Mouse (Mus musculus): ENCODE results near the gene Batf2. TPM values are rescaled to one million over a fixed set of nuclear protein-coding genes. Genes with fewer than 3 reads are reported as not detected.
A peak's percentile ranks its signal among the peaks of the same experiment; 100 is the strongest.
"Not testable (repeated sequence)": the region's sequence is repeated elsewhere in the genome, so short reads cannot be mapped to it uniquely, and the experiment has no call there.

The Batf2 gene
- 2.8 and 2.9 TPM in 2 replicates for polyA plus RNA-seq (2012; rRNA removed)

GRCm38 (mm10) chr19:6140678-6141393, at the start of gene Batf2:
Gene Batf2 (plus strand): TSS chr19:6140983.
- DNase-seq (ENCODE audit: low read depth), result no peak

GRCm38 (mm10) chr19:6094119-6094518, 46.7 kb upstream of the Batf2 start, which contains the start of gene AC131692.1:
Gene AC131692.1 (plus strand): TSS chr19:6094419.
- no peak for DNase-seq (ENCODE audit: low read depth)

GRCm38 (mm10) chr19:6097847-6098246, 42.9 kb upstream of the Batf2 start:
- DNase-seq (ENCODE audit: low read depth), result no peak

- no peak for DNase-seq (ENCODE audit: low read depth)
Measured at GRCm38 (mm10) chr19:6101186-6101585, 39.6 kb upstream of the Batf2 start.

GRCm38 (mm10) chr19:6102169-6102853, 38.5 kb upstream of the Batf2 start:
- DNase-seq (ENCODE audit: low read depth), result no peak

GRCm38 (mm10) chr19:6104476-6104875, 36.3 kb upstream of the Batf2 start:
- no peak for DNase-seq (ENCODE audit: low read depth)

- no peak for DNase-seq (ENCODE audit: low read depth)
Measured at GRCm38 (mm10) chr19:6105586-6105985, 35.2 kb upstream of the Batf2 start, which contains the start of gene Naaladl1. Gene Naaladl1 (plus strand): TSS chr19:6105782.

GRCm38 (mm10) chr19:6113116-6113515, 27.7 kb upstream of the Batf2 start:
- no peak for DNase-seq (ENCODE audit: low read depth)

GRCm38 (mm10) chr19:6116113-6116850, 24.5 kb upstream of the Batf2 start:
- no peak for DNase-seq (ENCODE audit: low read depth)

- no peak for DNase-seq (ENCODE audit: low read depth)
Measured at GRCm38 (mm10) chr19:6117346-6117985, 23.3 kb upstream of the Batf2 start.

GRCm38 (mm10) chr19:6117986-6118676, 22.7 kb upstream of the Batf2 start, which contains the start of gene Sac3d1:
Gene Sac3d1 (minus strand): TSS chr19:6118650.
- DNase-seq (ENCODE audit: low read depth), result peak; percentile 82

GRCm38 (mm10) chr19:6118677-6119185, 22.1 kb upstream of the Batf2 start:
- DNase-seq (ENCODE audit: low read depth), result no peak

GRCm38 (mm10) chr19:6121761-6122160, 19.0 kb upstream of the Batf2 start:
- DNase-seq (ENCODE audit: low read depth), result no peak

GRCm38 (mm10) chr19:6123330-6123729, 17.5 kb upstream of the Batf2 start:
- DNase-seq (ENCODE audit: low read depth), result no peak

GRCm38 (mm10) chr19:6124898-6125297, 15.9 kb upstream of the Batf2 start:
- no peak for DNase-seq (ENCODE audit: low read depth)

- DNase-seq (ENCODE audit: low read depth), result no peak
Measured at GRCm38 (mm10) chr19:6126289-6126688, 14.5 kb upstream of the Batf2 start.

- DNase-seq (ENCODE audit: low read depth), result no peak
Measured at GRCm38 (mm10) chr19:6126789-6127580, 13.8 kb upstream of the Batf2 start.

GRCm38 (mm10) chr19:6127760-6128341, 12.9 kb upstream of the Batf2 start, which contains the start of gene Snx15:
Gene Snx15 (minus strand): TSS chr19:6128304.
- DNase-seq (ENCODE audit: low read depth), result peak; percentile 74

GRCm38 (mm10) chr19:6130414-6131128, 10.2 kb upstream of the Batf2 start:
- not testable (repeated sequence) for DNase-seq (ENCODE audit: low read depth)
